Mouse (Mus musculus): ENCODE measurements around the gene Gm6880.

GRCm38 (mm10) chrX:74451157-74451912, 29.9 kb downstream of the Gm6880 start:
- TF ChIP-seq CTCF (IDR thresholded peaks at IDR 0.05; ENCODE audit: insufficient read depth, low read length): no peak
- TF ChIP-seq POLR2A (IDR thresholded peaks at IDR 0.05; ENCODE audit: borderline replicate concordance, extremely low read depth, low read depth, low read length): no peak

Measured in lung, adult 2 months (tissue).